In the genomic region with DNA sequence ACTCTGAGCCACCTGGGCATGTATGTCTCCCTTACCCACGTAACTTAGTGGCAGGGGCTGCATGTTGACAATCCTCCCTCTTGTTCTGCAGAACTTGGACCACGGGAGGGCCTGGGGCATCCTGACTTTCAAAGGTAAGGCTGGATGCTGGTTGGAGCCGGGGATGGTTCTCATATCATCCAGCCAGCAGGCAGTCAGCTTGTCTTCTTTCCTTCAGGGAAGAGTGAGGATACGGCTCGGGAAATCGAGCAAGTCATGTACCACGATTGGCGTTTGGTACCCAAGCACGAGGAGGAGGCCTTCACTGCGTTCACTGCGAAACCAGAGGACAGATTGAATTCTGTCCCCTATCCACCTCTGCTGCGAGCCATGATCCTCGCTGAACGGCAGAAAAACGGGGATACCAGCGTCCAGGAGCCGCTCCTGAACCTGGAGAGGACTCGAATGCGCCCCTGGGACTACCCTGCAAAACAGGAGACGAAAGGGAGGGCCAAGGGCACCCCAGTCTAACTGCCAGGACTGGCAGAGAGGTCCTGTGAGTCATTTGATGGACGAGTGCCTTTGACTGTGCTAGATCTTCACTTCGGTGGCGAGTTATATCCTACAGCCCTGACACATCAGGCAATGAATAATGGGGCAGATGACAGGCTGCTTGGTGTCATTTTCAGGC, we compare ENCODE assay signal across 8 mouse cellular contexts. TPM values are rescaled to one million over a fixed set of nuclear protein-coding genes. Genes with fewer than 3 reads are reported as not detected.
DNase-seq lines count a peak whose midpoint lies in the region; ATAC-seq lines count a peak whose summit lies in the region.

No protein-coding gene starts in this region.

- no peak for ATAC-seq in kidney, embryonic 16.5 days (ENCODE audit: low FRiP score, low TSS enrichment)
- 0 out of 2 replicates have a peak, but pooled peaks have one; percentile 18 for ATAC-seq in erythroid progenitor cell, adult 5-6 weeks (replicated peaks; ENCODE audit: low FRiP score, poor library complexity, severe bottlenecking)
- peak; percentile 4; the same call in 1 of the 2 replicates for ATAC-seq in liver, embryonic 13.5 days (ENCODE audit: low read depth)

- peak overlapping the region; percentile 78 for H3K27ac ChIP-seq in kidney, embryonic 16.5 days (ENCODE audit: low read length)
- peak overlapping the region; percentile 90 for H3K27ac ChIP-seq in liver, embryonic 13.5 days

- H3K4me3 ChIP-seq in kidney, embryonic 16.5 days (ENCODE audit: low read length): peak overlapping the region; percentile 80
- peak overlapping the region; percentile 95 for H3K4me3 ChIP-seq in liver, embryonic 13.5 days (replicated peaks)

- H3K27me3 ChIP-seq in kidney, embryonic 16.5 days (ENCODE audit: insufficient read depth, low read length): no peaks in the 10 kb centered on the region
- H3K27me3 ChIP-seq in liver, embryonic 13.5 days: no peaks in the 10 kb centered on the region

- H3K36me3 ChIP-seq in kidney, embryonic 16.5 days (ENCODE audit: insufficient read depth, low read length): peaks cover 61% of the 10 kb centered on the region
- H3K36me3 ChIP-seq in liver, embryonic 13.5 days: peaks cover 73% of the 10 kb centered on the region

- peak overlapping the region; percentile 91 for H3K9ac ChIP-seq in kidney, embryonic 16.5 days (replicated peaks; ENCODE audit: low read length)
- H3K9ac ChIP-seq in liver, embryonic 13.5 days: peak overlapping the region; percentile 95

- WGBS in kidney, embryonic 16.5 days: 8% methylated on average over 23 of the region's 23 CpGs
- 5% methylated on average over 23 of the region's 23 CpGs for WGBS in liver, embryonic 13.5 days (ENCODE audit: insufficient replicate concordance)

- no peak for DNase-seq in kidney, postnatal 4 days
- DNase-seq in NIH3T3 (ENCODE audit: low read depth): peak; percentile 65
- DNase-seq in liver, embryonic 13.5 days: no peak
- DNase-seq in urinary bladder, postnatal 14 days (ENCODE audit: low spot score): no peak
- no peak for DNase-seq in embryo, embryonic 9.5 days (ENCODE audit: extremely low spot score)
- no peak for DNase-seq in frontal cortex, adult 2 months (ENCODE audit: extremely low spot score in 1 of 2, low spot score in 1 of 2)

- H3K4me1 ChIP-seq in kidney, embryonic 16.5 days (ENCODE audit: insufficient read depth, low read length): peaks cover 30% of the 10 kb centered on the region
- peaks cover 59% of the 10 kb centered on the region for H3K4me1 ChIP-seq in liver, embryonic 13.5 days (replicated peaks)

- H3K4me2 ChIP-seq in kidney, embryonic 16.5 days (replicated peaks; ENCODE audit: low read depth, low read length): peak overlapping the region; percentile 99
- H3K4me2 ChIP-seq in liver, embryonic 13.5 days: peak overlapping the region; percentile 96

- no peaks in the 10 kb centered on the region for H3K9me3 ChIP-seq in kidney, embryonic 16.5 days (ENCODE audit: low read length)
- no peaks in the 10 kb centered on the region for H3K9me3 ChIP-seq in liver, embryonic 13.5 days (replicated peaks)

RNA-seq across cellular contexts. Expression of gene Nme3, which starts 0.6 kb away (rescaled TPM):
- 78.1 and 86.1 TPM in 2 replicates for polyA plus RNA-seq in kidney, embryonic 16.5 days (2015; fragmentation: Nextera tagmentation; extraction: Ambion mirVana)
- total RNA-seq in erythroid progenitor cell, adult 5-6 weeks (2015; ENCODE audit: low replicate concordance): 151 and 169 TPM in 2 replicates
- 95.5 and 101 TPM in 2 replicates for total RNA-seq in erythroid progenitor cell, adult 5-6 weeks (2017; ENCODE audit: low replicate concordance)
- 65.6 and 66.8 TPM in 2 replicates for polyA plus RNA-seq in liver, embryonic 13.5 days (2015; fragmentation: Nextera tagmentation; extraction: Ambion mirVana)
- polyA plus RNA-seq in frontal cortex, adult 2 months (2012; rRNA removed): 76.8 and 81.6 TPM in 2 replicates

RNA-seq across cellular contexts. Expression of gene Mrps34, which starts 0.8 kb away (rescaled TPM):
- polyA plus RNA-seq in kidney, embryonic 16.5 days (2015; fragmentation: Nextera tagmentation; extraction: Ambion mirVana): 102 TPM in 2 replicates
- 8.3 and 9.6 TPM in 2 replicates for total RNA-seq in erythroid progenitor cell, adult 5-6 weeks (2015; ENCODE audit: low replicate concordance)
- total RNA-seq in erythroid progenitor cell, adult 5-6 weeks (2017; ENCODE audit: low replicate concordance): 9.1 and 19.4 TPM in 2 replicates
- polyA plus RNA-seq in liver, embryonic 13.5 days (2015; fragmentation: Nextera tagmentation; extraction: Ambion mirVana): 84.2 TPM in 2 replicates
- polyA plus RNA-seq in frontal cortex, adult 2 months (2012; rRNA removed): 111 and 127 TPM in 2 replicates

RNA-seq across cellular contexts. Expression of gene Eme2, which starts 0.8 kb away (rescaled TPM):
- 36.5 and 38.5 TPM in 2 replicates for polyA plus RNA-seq in kidney, embryonic 16.5 days (2015; fragmentation: Nextera tagmentation; extraction: Ambion mirVana)
- total RNA-seq in erythroid progenitor cell, adult 5-6 weeks (2015; ENCODE audit: low replicate concordance): 6.3 and 14.4 TPM in 2 replicates
- 12.7 and 24.5 TPM in 2 replicates for total RNA-seq in erythroid progenitor cell, adult 5-6 weeks (2017; ENCODE audit: low replicate concordance)
- 13.8 and 14.6 TPM in 2 replicates for polyA plus RNA-seq in liver, embryonic 13.5 days (2015; fragmentation: Nextera tagmentation; extraction: Ambion mirVana)
- 63.7 and 67.9 TPM in 2 replicates for polyA plus RNA-seq in frontal cortex, adult 2 months (2012; rRNA removed)

RNA-seq across cellular contexts. Expression of gene Spsb3, which starts 9.3 kb away (rescaled TPM):
- polyA plus RNA-seq in kidney, embryonic 16.5 days (2015; fragmentation: Nextera tagmentation; extraction: Ambion mirVana): 46.2 and 50.4 TPM in 2 replicates
- 84.0 and 90.5 TPM in 2 replicates for total RNA-seq in erythroid progenitor cell, adult 5-6 weeks (2015; ENCODE audit: low replicate concordance)
- 47.5 and 65.7 TPM in 2 replicates for total RNA-seq in erythroid progenitor cell, adult 5-6 weeks (2017; ENCODE audit: low replicate concordance)
- polyA plus RNA-seq in liver, embryonic 13.5 days (2015; fragmentation: Nextera tagmentation; extraction: Ambion mirVana): 37.9 and 38.4 TPM in 2 replicates
- 69.1 and 78.1 TPM in 2 replicates for polyA plus RNA-seq in frontal cortex, adult 2 months (2012; rRNA removed)

RNA-seq across cellular contexts. Expression of gene Nubp2, which starts 9.6 kb away (rescaled TPM):
- 63.3 and 67.1 TPM in 2 replicates for polyA plus RNA-seq in kidney, embryonic 16.5 days (2015; fragmentation: Nextera tagmentation; extraction: Ambion mirVana)
- total RNA-seq in erythroid progenitor cell, adult 5-6 weeks (2015; ENCODE audit: low replicate concordance): 31.9 and 50.8 TPM in 2 replicates
- total RNA-seq in erythroid progenitor cell, adult 5-6 weeks (2017; ENCODE audit: low replicate concordance): 35.0 and 44.1 TPM in 2 replicates
- 89.3 and 93.2 TPM in 2 replicates for polyA plus RNA-seq in liver, embryonic 13.5 days (2015; fragmentation: Nextera tagmentation; extraction: Ambion mirVana)
- polyA plus RNA-seq in frontal cortex, adult 2 months (2012; rRNA removed): 29.0 and 31.4 TPM in 2 replicates
